Mouse (Mus musculus): Measurements from ENCODE around the gene Teddm1a. TPM values are rescaled to one million over a fixed set of nuclear protein-coding genes. Genes with fewer than 3 reads are reported as not detected.

The Teddm1a gene
- polyA plus RNA-seq, 2 experiments = not detected

GRCm38 (mm10) chr1:153905884-153906283, 14.3 kb downstream of the Teddm1a start:
- Histone ChIP-seq H3K27me3 (ENCODE audit: control insufficient read depth, insufficient read depth, low read length) (no peaks in the 10 kb centered on the region), H3K9me3 (ENCODE audit: control insufficient read depth, low read length) (no peaks in the 10 kb centered on the region), H3K36me3 (ENCODE audit: control insufficient read depth, insufficient read depth, low read length) (peaks cover 80% of the 10 kb centered on the region), H3K4me3 (replicated peaks; ENCODE audit: low read length) (no peak overlapping the region), H3K4me2 (replicated peaks; ENCODE audit: low read depth, low read length, severe bottlenecking) (no peak overlapping the region), H3K4me1 (ENCODE audit: control insufficient read depth, insufficient read depth, low read length) (no peaks in the 10 kb centered on the region), H3K27ac (replicated peaks; ENCODE audit: low read depth, low read length) (no peak overlapping the region), H3K9ac (ENCODE audit: low read depth, low read length, severe bottlenecking) (no peak overlapping the region)
- no peak for TF ChIP-seq POLR2A (IDR thresholded peaks at IDR 0.05; ENCODE audit: borderline replicate concordance, extremely low read depth, insufficient read depth, insufficient read length)
- WGBS = 94% methylated on average over 3 of the region's 3 CpGs
- no peak for ATAC-seq (ENCODE audit: low FRiP score, low read depth)
- DNase-seq (ENCODE audit: low spot score) = no peak

GRCm38 (mm10) chr1:153908208-153908607, 16.7 kb downstream of the Teddm1a start:
- no peaks in the 10 kb centered on the region for H3K4me1 ChIP-seq (ENCODE audit: control insufficient read depth, insufficient read depth, low read length)
- no peak overlapping the region for H3K9ac ChIP-seq (ENCODE audit: low read depth, low read length, severe bottlenecking)
- H3K9me3 ChIP-seq (ENCODE audit: control insufficient read depth, low read length) = no peaks in the 10 kb centered on the region
- peaks cover 75% of the 10 kb centered on the region for H3K36me3 ChIP-seq (ENCODE audit: control insufficient read depth, insufficient read depth, low read length)
- H3K27me3 ChIP-seq (ENCODE audit: control insufficient read depth, insufficient read depth, low read length) = no peaks in the 10 kb centered on the region
- no peak for ATAC-seq (ENCODE audit: low FRiP score, low read depth)
- no peak for DNase-seq (ENCODE audit: low spot score)
- TF ChIP-seq POLR2A (IDR thresholded peaks at IDR 0.05; ENCODE audit: borderline replicate concordance, extremely low read depth, insufficient read depth, insufficient read length) = no peak
- H3K27ac ChIP-seq (replicated peaks; ENCODE audit: low read depth, low read length) = no peak overlapping the region
- no peak overlapping the region for H3K4me3 ChIP-seq (replicated peaks; ENCODE audit: low read length)
- 95% methylated on average over 6 of the region's 6 CpGs for WGBS
- H3K4me2 ChIP-seq (replicated peaks; ENCODE audit: low read depth, low read length, severe bottlenecking) = no peak overlapping the region

GRCm38 (mm10) chr1:153908741-153909140, 17.2 kb downstream of the Teddm1a start:
- WGBS = 84% methylated on average over 4 of the region's 4 CpGs
- H3K4me3 ChIP-seq (replicated peaks; ENCODE audit: low read length) = no peak overlapping the region
- ATAC-seq (ENCODE audit: low FRiP score, low read depth) (no peak), DNase-seq (ENCODE audit: low spot score) (no peak)
- H3K9me3 ChIP-seq (ENCODE audit: control insufficient read depth, low read length) = no peaks in the 10 kb centered on the region
- H3K4me2 ChIP-seq (replicated peaks; ENCODE audit: low read depth, low read length, severe bottlenecking) = no peak overlapping the region
- H3K27ac ChIP-seq (replicated peaks; ENCODE audit: low read depth, low read length) = no peak overlapping the region
- TF ChIP-seq POLR2A (IDR thresholded peaks at IDR 0.05; ENCODE audit: borderline replicate concordance, extremely low read depth, insufficient read depth, insufficient read length) = no peak
- H3K36me3 ChIP-seq (ENCODE audit: control insufficient read depth, insufficient read depth, low read length) = peaks cover 70% of the 10 kb centered on the region
- H3K9ac ChIP-seq (ENCODE audit: low read depth, low read length, severe bottlenecking) = no peak overlapping the region
- H3K4me1 ChIP-seq (ENCODE audit: control insufficient read depth, insufficient read depth, low read length) = no peaks in the 10 kb centered on the region
- H3K27me3 ChIP-seq (ENCODE audit: control insufficient read depth, insufficient read depth, low read length) = no peaks in the 10 kb centered on the region

GRCm38 (mm10) chr1:153909213-153909962, 17.8 kb downstream of the Teddm1a start:
- no peaks in the 10 kb centered on the region for H3K27me3 ChIP-seq (ENCODE audit: control insufficient read depth, insufficient read depth, low read length)
- H3K4me1 ChIP-seq (ENCODE audit: control insufficient read depth, insufficient read depth, low read length) = no peaks in the 10 kb centered on the region
- no peaks in the 10 kb centered on the region for H3K9me3 ChIP-seq (ENCODE audit: control insufficient read depth, low read length)
- H3K27ac ChIP-seq (replicated peaks; ENCODE audit: low read depth, low read length) = no peak overlapping the region
- no peak overlapping the region for H3K4me3 ChIP-seq (replicated peaks; ENCODE audit: low read length)
- ATAC-seq (ENCODE audit: low FRiP score, low read depth) = no peak
- peaks cover 63% of the 10 kb centered on the region for H3K36me3 ChIP-seq (ENCODE audit: control insufficient read depth, insufficient read depth, low read length)
- TF ChIP-seq POLR2A (IDR thresholded peaks at IDR 0.05; ENCODE audit: borderline replicate concordance, extremely low read depth, insufficient read depth, insufficient read length) = no peak
- no peak overlapping the region for H3K9ac ChIP-seq (ENCODE audit: low read depth, low read length, severe bottlenecking)
- 81% methylated on average over 10 of the region's 10 CpGs for WGBS
- no peak overlapping the region for H3K4me2 ChIP-seq (replicated peaks; ENCODE audit: low read depth, low read length, severe bottlenecking)
- DNase-seq (ENCODE audit: low spot score) = no peak

- H3K36me3 ChIP-seq (ENCODE audit: control insufficient read depth, insufficient read depth, low read length) = peaks cover 58% of the 10 kb centered on the region
- WGBS = 85% methylated on average over 9 of the region's 9 CpGs
These were observed 18.4 kb downstream of the Teddm1a start for GRCm38 (mm10) chr1:153909963-153910291.

More at GRCm38 (mm10) chr1:153909963-153910291, 18.4 kb downstream of the Teddm1a start:
- Histone ChIP-seq H3K27me3 (ENCODE audit: control insufficient read depth, insufficient read depth, low read length) (no peaks in the 10 kb centered on the region), H3K4me1 (ENCODE audit: control insufficient read depth, insufficient read depth, low read length) (no peaks in the 10 kb centered on the region), H3K4me2 (replicated peaks; ENCODE audit: low read depth, low read length, severe bottlenecking) (no peak overlapping the region), H3K9me3 (ENCODE audit: control insufficient read depth, low read length) (no peaks in the 10 kb centered on the region), H3K4me3 (replicated peaks; ENCODE audit: low read length) (no peak overlapping the region), H3K27ac (replicated peaks; ENCODE audit: low read depth, low read length) (no peak overlapping the region), H3K9ac (ENCODE audit: low read depth, low read length, severe bottlenecking) (no peak overlapping the region)
- DNase-seq (ENCODE audit: low spot score) (no peak), ATAC-seq (ENCODE audit: low FRiP score, low read depth) (no peak)
- TF ChIP-seq POLR2A (IDR thresholded peaks at IDR 0.05; ENCODE audit: borderline replicate concordance, extremely low read depth, insufficient read depth, insufficient read length) = no peak
